Mouse (Mus musculus) gastrocnemius, adult 2 months (tissue): ENCODE data around the gene Exosc6. TPM values are rescaled to one million over a fixed set of nuclear protein-coding genes. Genes with fewer than 3 reads are reported as not detected.
"Not testable (repeated sequence)": the region's sequence is repeated elsewhere in the genome, so short reads cannot be mapped to it uniquely, and the experiment has no call there.

ENCODE experiments used
- DNase-seq: peaks from one replicate; pipeline ENCODE4 v3.0.0; 2022
- H3K27ac ChIP-seq: fragments of 200-600 bp; 2 replicates; pipeline ENCODE4 v1.8.1; 2022; ENCODE audit warnings: mild to moderate bottlenecking
- H3K4me3 ChIP-seq: fragments of 200-600 bp; 2 replicates; pipeline ENCODE4 v1.8.1; 2022; ENCODE audit warnings: mild to moderate bottlenecking, moderate library complexity
- CTCF ChIP-seq: fragments of 200-600 bp; IDR thresholded peaks from 2 replicates; pipeline ENCODE4 v1.8.1; 2022; ENCODE audit warnings: antibody characterized with exemption, mild to moderate bottlenecking, moderate library complexity
- intact Hi-C: fragments of 180-260 bp; cut with DNase I; formaldehyde crosslinking; loops from one replicate; pipeline ENCODE4 v1.15.1; 2025
- long read RNA-seq, 2 experiments: library from polyadenylated mRNA; stranded (forward); transcript quantifications; one replicate each; pipeline ENCODE4 v2.0.0; 2021
- total RNA-seq, 2 experiments: library from RNA; stranded (reverse); gene quantifications; 2 replicates each; pipeline ENCODE4 v1.2.3; 2021

Exosc6 gene
- not detected for total RNA-seq
- long read RNA-seq, experiment 1, transcript Exosc6-201 (1 exons, 1,326 nt): major isoform, 10 of 10 reads
- long read RNA-seq, experiment 1, partial matches to known transcripts: 0 of 10 reads
- long read RNA-seq, experiment 1, other reads (novel, unspliced or antisense): 0 of 10 reads
- long read RNA-seq, experiment 2, transcript Exosc6-201 (1 exons, 1,326 nt): major isoform, 8 of 8 reads
- long read RNA-seq, experiment 2, partial matches to known transcripts: 0 of 8 reads
- long read RNA-seq, experiment 2, other reads (novel, unspliced or antisense): 0 of 8 reads

- H3K4me3 ChIP-seq: peak within 1 kb of the TSS; percentile 84
- H3K27ac ChIP-seq: peak within 1 kb of the TSS; percentile 86
- peak; percentile 96 for TF ChIP-seq CTCF
- DNase-seq: peak; percentile 93
- intact Hi-C loops: loop anchor here (5.0 kb wide), 1 partner anchor 36 kb away; the partner anchor contains the start of genes Clec18a and Pdpr
These were observed at the start of gene Exosc6 for GRCm38 (mm10) chr8:111056158-111056663. Gene Exosc6, plus strand, starts transcription at chr8:111056339.

GRCm38 (mm10) chr8:111010230-111010991 lies 45.7 kb upstream of the Exosc6 start:
- H3K4me3 ChIP-seq, DNase-seq, intact Hi-C loops, H3K27ac ChIP-seq: not testable (repeated sequence)

- intact Hi-C loops, DNase-seq, H3K27ac ChIP-seq, H3K4me3 ChIP-seq: not testable (repeated sequence)
These were observed 29.5 kb upstream of the Exosc6 start for GRCm38 (mm10) chr8:111026609-111027008.

GRCm38 (mm10) chr8:111027391-111027937 lies 28.7 kb upstream of the Exosc6 start:
- intact Hi-C loops: no loop called here
- DNase-seq: peak; percentile 90
- peak overlapping the region; percentile 92 for H3K4me3 ChIP-seq
- H3K27ac ChIP-seq: peak overlapping the region; percentile 93
- TF ChIP-seq CTCF: no peak

GRCm38 (mm10) chr8:111029589-111029988 lies 26.6 kb upstream of the Exosc6 start:
- no peak for DNase-seq
- Histone ChIP-seq H3K4me3 (no peak overlapping the region), H3K27ac (no peak overlapping the region)
- intact Hi-C loops: no loop called here
- no peak for TF ChIP-seq CTCF

GRCm38 (mm10) chr8:111030045-111030444 lies 26.1 kb upstream of the Exosc6 start:
- DNase-seq: no peak
- no peak overlapping the region for H3K27ac ChIP-seq
- intact Hi-C loops: no loop called here

GRCm38 (mm10) chr8:111031572-111031971 lies 24.6 kb upstream of the Exosc6 start, which contains the start of gene Ddx19b:
Gene Ddx19b, minus strand, starts transcription at chr8:111031751.
- H3K27ac ChIP-seq: no peak within 1 kb of the TSS
- intact Hi-C loops: no loop called here
- TF ChIP-seq CTCF: no peak
- no peak for DNase-seq
- no peak within 1 kb of the TSS for H3K4me3 ChIP-seq

More at GRCm38 (mm10) chr8:111030045-111030444, 26.1 kb upstream of the Exosc6 start:
- no peak overlapping the region for H3K4me3 ChIP-seq
- TF ChIP-seq CTCF: no peak

GRCm38 (mm10) chr8:111032916-111033315 lies 23.2 kb upstream of the Exosc6 start, which contains the start of gene Aars:
Gene Aars, plus strand, starts transcription at chr8:111033144.
- Histone ChIP-seq H3K27ac (peak within 1 kb of the TSS; percentile 99), H3K4me3 (peak within 1 kb of the TSS; percentile 80)
- TF ChIP-seq CTCF: no peak
- DNase-seq: no peak
- intact Hi-C loops: no loop called here

GRCm38 (mm10) chr8:111033482-111034215 lies 22.5 kb upstream of the Exosc6 start:
- TF ChIP-seq CTCF: no peak
- peak overlapping the region; percentile 80 for H3K4me3 ChIP-seq
- DNase-seq: peak; percentile 98
- intact Hi-C loops: no loop called here
- H3K27ac ChIP-seq: peak overlapping the region; percentile 99

- Histone ChIP-seq H3K4me3 (peak overlapping the region; percentile 80), H3K27ac (peak overlapping the region; percentile 99)
- intact Hi-C loops: no loop called here
- DNase-seq: peak; percentile 49
- TF ChIP-seq CTCF: no peak
These were observed 21.9 kb upstream of the Exosc6 start for GRCm38 (mm10) chr8:111034276-111034675.

- no peak for TF ChIP-seq CTCF
- Histone ChIP-seq H3K27ac (no peak overlapping the region), H3K4me3 (no peak overlapping the region)
- no peak for DNase-seq
- intact Hi-C loops: no loop called here
These were observed 19.5 kb upstream of the Exosc6 start for GRCm38 (mm10) chr8:111036591-111036990.

- intact Hi-C loops: no loop called here
These were observed 13.6 kb upstream of the Exosc6 start for GRCm38 (mm10) chr8:111042546-111042945.

More at GRCm38 (mm10) chr8:111042546-111042945, 13.6 kb upstream of the Exosc6 start:
- no peak overlapping the region for H3K27ac ChIP-seq
- no peak for TF ChIP-seq CTCF
- H3K4me3 ChIP-seq: no peak overlapping the region
- no peak for DNase-seq
